Mouse (Mus musculus) testis, adult 2 months (tissue): Measurements from ENCODE around the gene Tpcn1. TPM values are rescaled to one million over a fixed set of nuclear protein-coding genes. Genes with fewer than 3 reads are reported as not detected.

Source experiments
- H3K27ac ChIP-seq: fragments of 200-500 bp; 2 replicates; pipeline ENCODE4 v1.5.1; 2012; ENCODE audit warnings: low read depth, low read length; ENCODE audit not compliant: control insufficient read depth, insufficient read depth
- H3K27me3 ChIP-seq: fragments of 200-500 bp; 2 replicates; pipeline ENCODE4 v1.6.1; 2012; ENCODE audit warnings: mild to moderate bottlenecking, low read length, moderate library complexity; ENCODE audit not compliant: control insufficient read depth, insufficient read depth
- H3K36me3 ChIP-seq: fragments of 200-500 bp; 2 replicates; pipeline ENCODE4 v1.6.1; 2012; ENCODE audit warnings: mild to moderate bottlenecking, low read length; ENCODE audit not compliant: control insufficient read depth, insufficient read depth
- H3K4me1 ChIP-seq: fragments of 200-500 bp; 2 replicates; pipeline ENCODE4 v1.6.1; 2012; ENCODE audit warnings: low read length; ENCODE audit not compliant: control insufficient read depth, insufficient read depth
- H3K4me3 ChIP-seq: fragments of 200-500 bp; 2 replicates; pipeline ENCODE4 v1.5.1; 2012; ENCODE audit warnings: low read depth, mild to moderate bottlenecking, low read length, moderate library complexity, mixed read lengths; ENCODE audit not compliant: control insufficient read depth
- CTCF ChIP-seq: fragments of 200-500 bp; IDR thresholded peaks from 2 replicates; pipeline ENCODE4 v1.5.1; 2012; ENCODE audit warnings: low read depth, mild to moderate bottlenecking, inconsistent platforms, low read length, moderate library complexity; ENCODE audit not compliant: control insufficient read depth, insufficient read depth, insufficient replicate concordance
- POLR2A ChIP-seq: fragments of 200-500 bp; IDR thresholded peaks from 2 replicates; pipeline ENCODE4 v1.6.1; 2012; ENCODE audit warnings: low read depth, mild to moderate bottlenecking, inconsistent platforms, low read length, moderate library complexity; ENCODE audit not compliant: control insufficient read depth
- polyA plus RNA-seq: library from polyadenylated mRNA; depleted of rRNA; stranded (reverse); fragments of >200 nt; gene quantifications from 2 replicates; pipeline ENCODE4 v1.2.3, GENCODE M21; 2012

Gene Tpcn1
- polyA plus RNA-seq, 1 experiment, result 20.7 TPM

GRCm38 (mm10) chr5:120626399-120626798, 37.9 kb upstream of the Tpcn1 start:
- Histone ChIP-seq H3K27ac (no peak overlapping the region), H3K27me3 (no peaks in the 10 kb centered on the region), H3K4me3 (no peak overlapping the region; the same call in 1 of the 2 replicates), H3K36me3 (no peaks in the 10 kb centered on the region; the same call in 1 of the 2 replicates), H3K4me1 (peaks cover 29% of the 10 kb centered on the region)
- no peak for TF ChIP-seq CTCF
- no peak for TF ChIP-seq POLR2A

GRCm38 (mm10) chr5:120624427-120624826, 36.0 kb upstream of the Tpcn1 start:
- TF ChIP-seq CTCF (no peak), POLR2A (no peak)
- Histone ChIP-seq H3K27me3 (no peaks in the 10 kb centered on the region), H3K4me1 (peaks cover 21% of the 10 kb centered on the region), H3K36me3 (no peaks in the 10 kb centered on the region; the same call in 1 of the 2 replicates), H3K27ac (no peak overlapping the region), H3K4me3 (no peak overlapping the region)

GRCm38 (mm10) chr5:120622198-120622851, 33.9 kb upstream of the Tpcn1 start:
- H3K4me1 ChIP-seq, result peaks cover 16% of the 10 kb centered on the region
- H3K27me3 ChIP-seq, result no peaks in the 10 kb centered on the region
- peaks cover 2% of the 10 kb centered on the region for H3K36me3 ChIP-seq
- no peak overlapping the region for H3K27ac ChIP-seq
- no peak for TF ChIP-seq POLR2A
- TF ChIP-seq CTCF, result no peak
- no peak overlapping the region for H3K4me3 ChIP-seq

- no peak for TF ChIP-seq POLR2A
- no peak overlapping the region for H3K4me3 ChIP-seq
- peaks cover 11% of the 10 kb centered on the region for H3K4me1 ChIP-seq
- peaks cover 2% of the 10 kb centered on the region for H3K36me3 ChIP-seq
- no peak overlapping the region for H3K27ac ChIP-seq
- H3K27me3 ChIP-seq, result no peaks in the 10 kb centered on the region
Measured at GRCm38 (mm10) chr5:120621846-120622197, 33.3 kb upstream of the Tpcn1 start.

DNA sequence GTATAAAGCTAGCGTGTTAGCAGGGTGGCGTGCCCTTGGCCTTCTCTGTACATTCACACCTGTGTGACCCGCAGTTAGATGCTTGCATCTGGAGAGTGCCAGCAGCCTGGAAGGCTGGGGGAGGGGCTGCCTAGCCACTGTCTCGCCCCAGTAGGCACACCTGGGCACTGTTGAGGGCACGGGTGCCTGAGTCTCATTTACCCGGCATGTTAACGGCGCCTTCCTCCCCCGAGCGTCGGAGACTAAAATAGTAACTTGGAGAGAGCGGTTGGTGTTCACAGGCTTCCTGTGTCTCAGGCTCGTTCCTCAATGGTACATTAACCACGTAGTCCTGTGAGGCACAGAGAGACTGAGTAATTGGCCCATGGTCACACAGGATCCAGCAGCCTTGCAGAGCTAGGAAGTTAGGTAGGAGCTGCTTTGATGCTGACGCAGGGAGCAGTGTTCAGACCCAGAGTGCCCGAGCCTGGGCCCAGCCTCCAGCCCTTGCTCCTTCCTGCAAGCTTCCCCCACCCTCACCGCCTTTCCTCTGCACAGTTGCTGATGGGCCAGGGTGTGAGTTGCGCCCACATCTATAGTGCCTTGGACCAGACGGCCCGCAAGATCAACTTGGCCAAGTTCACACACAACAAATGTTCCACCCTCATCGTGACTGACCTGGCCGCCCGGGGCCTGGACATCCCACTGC, 32.7 kb upstream of the Tpcn1 start:
- TF ChIP-seq CTCF (no peak), POLR2A (no peak)
- Histone ChIP-seq H3K4me1 (peaks cover 7% of the 10 kb centered on the region), H3K36me3 (peaks cover 2% of the 10 kb centered on the region)

DNA sequence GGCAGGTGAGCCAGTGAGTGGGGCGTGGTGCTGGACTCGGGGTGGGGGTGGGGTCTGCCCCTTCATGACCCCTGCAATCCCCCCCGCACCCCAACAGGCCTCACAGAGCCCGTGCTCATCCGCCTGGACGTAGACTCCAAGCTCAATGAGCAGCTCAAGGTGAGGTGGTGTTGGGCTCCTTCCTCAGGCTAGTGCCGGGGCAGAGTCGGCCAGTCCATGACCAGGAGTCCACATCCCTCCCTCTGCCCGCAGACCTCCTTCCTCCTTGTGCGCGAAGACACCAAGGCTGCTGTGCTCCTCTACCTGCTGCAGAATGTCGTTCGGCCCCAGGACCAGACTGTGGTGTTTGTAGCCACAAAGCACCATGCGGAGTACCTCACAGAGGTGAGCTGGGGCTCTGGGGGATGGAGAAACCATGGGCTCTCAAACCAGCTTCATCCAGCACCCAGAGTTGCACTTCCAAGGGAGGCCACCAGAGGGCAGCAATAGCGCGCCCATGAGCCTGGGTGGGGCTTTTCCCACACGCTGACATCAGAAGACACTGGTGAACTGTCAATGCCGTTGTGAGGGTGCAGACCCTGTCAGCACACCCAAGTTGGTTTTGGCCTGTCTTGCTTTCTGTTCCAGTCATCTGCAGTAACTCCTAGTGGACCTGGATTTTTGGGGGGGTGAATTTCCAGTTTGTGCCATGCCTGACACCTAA, 32.1 kb upstream of the Tpcn1 start:
- no peak overlapping the region for H3K4me3 ChIP-seq
- H3K36me3 ChIP-seq, result peaks cover 2% of the 10 kb centered on the region
- peak; percentile 92 for TF ChIP-seq CTCF
- TF ChIP-seq POLR2A, result no peak
- peaks cover 2% of the 10 kb centered on the region; the same call in 1 of the 2 replicates for H3K4me1 ChIP-seq
- no peak overlapping the region for H3K27ac ChIP-seq
- H3K27me3 ChIP-seq, result no peaks in the 10 kb centered on the region

More for the DNA sequence above, 32.7 kb upstream of the Tpcn1 start:
- Histone ChIP-seq H3K4me3 (no peak overlapping the region), H3K27ac (no peak overlapping the region), H3K27me3 (no peaks in the 10 kb centered on the region)

DNA sequence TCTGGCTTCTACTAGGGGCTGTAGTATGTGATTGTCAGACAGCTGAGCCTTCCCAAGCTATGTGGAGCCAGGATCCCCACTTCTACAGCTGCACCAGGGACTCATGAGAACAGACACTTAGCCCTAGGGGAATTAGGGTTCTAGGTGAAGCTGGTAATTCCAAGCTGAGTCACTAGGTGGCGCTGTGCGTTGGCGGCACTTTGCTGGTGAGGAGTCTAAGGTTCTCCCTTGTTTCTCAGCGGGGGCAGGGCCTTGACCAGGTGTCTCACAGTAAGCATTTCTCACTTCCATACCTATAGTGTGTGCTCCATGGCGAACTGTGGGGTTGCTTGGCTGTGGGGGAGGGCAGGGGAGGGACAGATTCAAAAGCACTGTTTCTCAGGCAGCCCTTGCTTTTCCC, 30.7 kb upstream of the Tpcn1 start:
- no peak for TF ChIP-seq POLR2A
- peak; percentile 96; the same call in 1 of the 2 replicates for TF ChIP-seq CTCF
- Histone ChIP-seq H3K27ac (no peak overlapping the region), H3K4me3 (no peak overlapping the region), H3K27me3 (no peaks in the 10 kb centered on the region), H3K36me3 (peaks cover 2% of the 10 kb centered on the region), H3K4me1 (peaks cover 2% of the 10 kb centered on the region; the same call in 1 of the 2 replicates)
